Mouse (Mus musculus) forebrain, embryonic 11.5 days (tissue): ENCODE measurements around the gene Ankrd6. TPM values are rescaled to one million over a fixed set of nuclear protein-coding genes. Genes with fewer than 3 reads are reported as not detected.

Source experiments
- ATAC-seq: fragments of 200-750 bp; cut with Nextera tagmentation; replicated peaks from 2 replicates; pipeline ENCODE4 v1.8.0; 2017; ENCODE audit warnings: moderate TSS enrichment; ENCODE audit not compliant: low FRiP score
- DNase-seq: peaks from one replicate; pipeline ENCODE4 v3.0.0-alpha.2; 2017; ENCODE audit warnings: low spot score
- H3K27ac ChIP-seq: fragments of 300-500 bp; sonication (generic); 2 replicates; pipeline ENCODE4 v1.5.1; 2014; ENCODE audit warnings: low read depth, low read length
- H3K27me3 ChIP-seq: fragments of 300-500 bp; sonication (generic); 2 replicates; pipeline ENCODE4 v1.6.1; 2014; ENCODE audit warnings: mild to moderate bottlenecking, low read length, mixed read lengths; ENCODE audit not compliant: control insufficient read depth, insufficient read depth
- H3K36me3 ChIP-seq: fragments of 300-500 bp; sonication (generic); 2 replicates; pipeline ENCODE4 v1.6.1; 2014; ENCODE audit warnings: mild to moderate bottlenecking, low read length, moderate library complexity, mixed read lengths; ENCODE audit not compliant: control insufficient read depth, insufficient read depth
- H3K4me1 ChIP-seq: fragments of 300-500 bp; sonication (generic); replicated peaks from 2 replicates; pipeline ENCODE4 v1.6.1; 2014; ENCODE audit warnings: low read length, mixed read lengths; ENCODE audit not compliant: control insufficient read depth, insufficient read depth
- H3K4me2 ChIP-seq: fragments of 300-500 bp; sonication (generic); 2 replicates; pipeline ENCODE4 v1.6.1; 2014; ENCODE audit warnings: low read depth, mild to moderate bottlenecking, low read length, moderate library complexity, mixed read lengths; ENCODE audit not compliant: severe bottlenecking
- H3K4me3 ChIP-seq: fragments of 300-500 bp; sonication (generic); 2 replicates; pipeline ENCODE4 v1.5.1; 2014; ENCODE audit warnings: low read depth, low read length
- H3K9ac ChIP-seq: fragments of 300-500 bp; sonication (generic); 2 replicates; pipeline ENCODE4 v1.6.1; 2014; ENCODE audit warnings: low read length
- H3K9me3 ChIP-seq: fragments of 300-500 bp; sonication (generic); 2 replicates; pipeline ENCODE4 v1.6.1; 2016; ENCODE audit warnings: low read length, mixed read lengths; ENCODE audit not compliant: control insufficient read depth
- WGBS: fragments of 180-500 bp; shearing (Covaris S2); extraction: QIAGEN DNeasy Blood & Tissue Kit; methylation state at CpG from one replicate; pipeline ENCODE4 v1.1.7; 2014; 5-methylcytosine and 5-hydroxymethylcytosine counted together
- polyA plus RNA-seq: library from polyadenylated mRNA; unstranded; fragments of >200 nt; fragmentation: Nextera tagmentation; extraction: Ambion mirVana; gene quantifications from 2 replicates; pipeline ENCODE4 v1.2.1, GENCODE M21; 2014

Gene Ankrd6
- polyA plus RNA-seq, 1 experiment from 2014 or later: 16.8 TPM

- Histone ChIP-seq H3K27me3 (no peaks in the 10 kb centered on the region), H3K27ac (no peak overlapping the region), H3K4me3 (no peak overlapping the region), H3K9ac (no peak overlapping the region), H3K9me3 (no peaks in the 10 kb centered on the region), H3K4me2 (no peak overlapping the region), H3K36me3 (no peaks in the 10 kb centered on the region), H3K4me1 (peaks cover 8% of the 10 kb centered on the region)
- ATAC-seq (no peak), DNase-seq (no peak)
- WGBS: 79% methylated on average over 9 of the region's 9 CpGs
Measured at GRCm38 (mm10) chr4:32855580-32855979, 95.1 kb downstream of the Ankrd6 start.

DNA sequence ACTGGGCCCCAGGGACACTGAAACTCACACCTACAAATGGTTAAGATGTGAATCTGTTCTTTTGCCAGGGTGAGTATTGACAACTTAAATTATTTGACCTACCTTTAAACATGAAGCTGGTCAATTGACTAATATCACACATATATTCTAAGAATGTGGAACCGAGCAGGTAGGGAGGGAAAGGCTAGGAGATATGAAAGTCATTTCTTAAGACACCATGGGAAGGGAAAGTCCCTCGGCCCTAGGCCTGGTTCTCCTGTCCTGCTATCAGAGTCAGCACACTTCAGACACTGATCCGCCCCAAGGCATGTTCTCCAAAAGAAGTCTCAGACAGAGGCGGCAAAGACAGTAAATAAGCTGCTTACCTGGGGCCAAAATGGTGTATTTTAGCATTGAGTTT, 95.7 kb downstream of the Ankrd6 start:
- DNase-seq (no peak), ATAC-seq (no peak)
- Histone ChIP-seq H3K27me3 (no peaks in the 10 kb centered on the region), H3K9me3 (no peaks in the 10 kb centered on the region), H3K4me1 (peaks cover 1% of the 10 kb centered on the region; the same call in 1 of the 2 replicates), H3K4me3 (no peak overlapping the region), H3K27ac (no peak overlapping the region), H3K4me2 (no peak overlapping the region), H3K9ac (no peak overlapping the region), H3K36me3 (no peaks in the 10 kb centered on the region)
- WGBS: 88% methylated on average over 4 of the region's 4 CpGs

- no peak for ATAC-seq
Measured at GRCm38 (mm10) chr4:32853609-32854188, 96.9 kb downstream of the Ankrd6 start.

GRCm38 (mm10) chr4:32852819-32853218, 97.8 kb downstream of the Ankrd6 start:
- H3K9me3 ChIP-seq: no peaks in the 10 kb centered on the region
- no peak for DNase-seq
- no peak overlapping the region for H3K9ac ChIP-seq
- H3K36me3 ChIP-seq: no peaks in the 10 kb centered on the region
- H3K4me1 ChIP-seq: no peaks in the 10 kb centered on the region
- WGBS: 87% methylated on average over 6 of the region's 6 CpGs
- H3K27ac ChIP-seq: no peak overlapping the region
- H3K4me2 ChIP-seq: no peak overlapping the region
- no peaks in the 10 kb centered on the region for H3K27me3 ChIP-seq
- no peak overlapping the region for H3K4me3 ChIP-seq
- no peak for ATAC-seq

More at GRCm38 (mm10) chr4:32853609-32854188, 96.9 kb downstream of the Ankrd6 start:
- Histone ChIP-seq H3K4me3 (no peak overlapping the region), H3K4me1 (no peaks in the 10 kb centered on the region), H3K9ac (no peak overlapping the region), H3K36me3 (no peaks in the 10 kb centered on the region), H3K27me3 (no peaks in the 10 kb centered on the region), H3K9me3 (no peaks in the 10 kb centered on the region), H3K27ac (no peak overlapping the region), H3K4me2 (no peak overlapping the region)
- DNase-seq: no peak
- WGBS: 85% methylated on average over 5 of the region's 5 CpGs

DNA sequence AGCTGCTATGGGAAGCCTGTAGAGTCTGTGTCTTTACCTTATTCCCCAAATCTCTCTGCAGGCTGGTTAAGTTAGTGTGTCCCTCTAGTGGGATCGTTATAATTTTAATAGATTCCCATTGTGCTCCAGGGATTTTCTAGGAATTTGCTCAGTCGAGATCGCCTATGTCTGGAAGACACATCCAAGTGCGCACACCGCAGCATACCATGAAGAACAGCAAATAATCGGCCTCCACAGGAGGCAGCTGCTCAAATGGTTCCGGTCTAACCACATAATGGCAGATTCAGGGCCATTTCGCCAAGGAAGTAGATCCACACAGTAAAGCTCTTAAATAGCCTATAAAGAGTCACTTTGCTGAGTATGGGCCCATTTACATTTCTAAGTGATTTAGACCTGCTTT, 98.3 kb downstream of the Ankrd6 start:
- 80% methylated on average over 8 of the region's 8 CpGs for WGBS
- H3K4me2 ChIP-seq: no peak overlapping the region
- H3K27me3 ChIP-seq: no peaks in the 10 kb centered on the region
- no peak overlapping the region for H3K4me3 ChIP-seq
- H3K36me3 ChIP-seq: no peaks in the 10 kb centered on the region
- no peak overlapping the region for H3K9ac ChIP-seq
- no peak overlapping the region for H3K27ac ChIP-seq
- DNase-seq (no peak), ATAC-seq (no peak)
- no peaks in the 10 kb centered on the region for H3K9me3 ChIP-seq
- no peaks in the 10 kb centered on the region for H3K4me1 ChIP-seq

GRCm38 (mm10) chr4:32838401-32838800, 112.2 kb downstream of the Ankrd6 start:
- Histone ChIP-seq H3K27me3 (no peaks in the 10 kb centered on the region), H3K4me2 (no peak overlapping the region), H3K9me3 (no peaks in the 10 kb centered on the region), H3K36me3 (no peaks in the 10 kb centered on the region), H3K4me1 (no peaks in the 10 kb centered on the region), H3K9ac (no peak overlapping the region), H3K4me3 (no peak overlapping the region), H3K27ac (no peak overlapping the region)
- ATAC-seq: no peak
- 84% methylated on average over 3 of the region's 3 CpGs for WGBS
- DNase-seq: no peak

- Histone ChIP-seq H3K4me2 (no peak overlapping the region), H3K4me1 (no peaks in the 10 kb centered on the region), H3K4me3 (no peak overlapping the region), H3K27me3 (no peaks in the 10 kb centered on the region), H3K27ac (no peak overlapping the region), H3K9me3 (no peaks in the 10 kb centered on the region), H3K9ac (no peak overlapping the region), H3K36me3 (no peaks in the 10 kb centered on the region)
- ATAC-seq (no peak), DNase-seq (no peak)
- 89% methylated on average over 9 of the region's 9 CpGs for WGBS
Measured at GRCm38 (mm10) chr4:32836071-32836470, 114.6 kb downstream of the Ankrd6 start.

GRCm38 (mm10) chr4:32834541-32834940, 116.1 kb downstream of the Ankrd6 start:
- 85% methylated on average over 3 of the region's 3 CpGs for WGBS
- ATAC-seq (no peak), DNase-seq (no peak)
- Histone ChIP-seq H3K4me2 (no peak overlapping the region), H3K27me3 (no peaks in the 10 kb centered on the region), H3K36me3 (no peaks in the 10 kb centered on the region), H3K9me3 (no peaks in the 10 kb centered on the region), H3K4me1 (no peaks in the 10 kb centered on the region), H3K27ac (no peak overlapping the region), H3K4me3 (no peak overlapping the region), H3K9ac (no peak overlapping the region)

DNA sequence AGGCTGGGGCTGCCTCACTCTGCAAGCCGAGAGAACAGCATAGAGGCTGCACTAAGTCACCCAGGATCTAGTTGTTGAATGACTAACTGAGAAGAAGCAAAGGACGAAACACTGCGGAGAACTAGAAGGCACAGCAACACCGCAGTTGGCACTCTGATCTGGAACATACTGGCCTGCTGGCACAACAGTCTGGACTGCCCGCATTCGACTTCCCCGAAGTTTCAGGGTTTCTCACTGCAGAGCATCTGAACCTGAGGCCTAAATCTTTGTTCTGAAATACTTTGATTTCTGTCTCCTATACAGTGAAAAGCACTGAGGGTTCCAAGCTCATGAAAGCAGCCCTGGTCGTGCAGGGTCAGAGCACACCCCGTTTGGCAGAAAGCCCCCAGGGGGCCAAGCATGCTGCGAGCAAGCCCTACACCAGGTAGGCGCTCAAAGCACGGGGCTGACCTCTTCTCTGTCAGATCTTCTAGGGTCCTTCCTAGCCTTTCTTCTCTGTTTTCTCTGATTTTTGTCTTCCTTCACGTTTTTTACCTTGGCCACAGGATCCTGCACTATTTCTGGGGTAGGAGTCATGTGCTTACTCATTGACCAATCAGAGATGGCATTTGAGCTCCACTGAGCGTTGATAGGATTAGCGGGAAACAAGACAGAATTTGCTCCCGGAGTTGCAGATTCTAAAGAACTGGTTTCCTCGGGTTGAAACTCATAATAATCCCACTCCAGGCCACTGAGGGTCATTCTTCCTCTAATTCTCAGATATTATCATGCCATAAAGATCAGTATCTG, 117.0 kb downstream of the Ankrd6 start:
- no peaks in the 10 kb centered on the region for H3K27me3 ChIP-seq
- ATAC-seq (peak; percentile 63; the same call in 1 of the 2 replicates), DNase-seq (no peak)
- H3K9me3 ChIP-seq: no peaks in the 10 kb centered on the region
- H3K4me2 ChIP-seq: peak overlapping the region; percentile 39
- H3K9ac ChIP-seq: no peak overlapping the region
- no peak overlapping the region for H3K27ac ChIP-seq
- H3K36me3 ChIP-seq: no peaks in the 10 kb centered on the region
- 49% methylated on average over 17 of the region's 17 CpGs for WGBS
- H3K4me3 ChIP-seq: peak overlapping the region; percentile 19
- H3K4me1 ChIP-seq: no peaks in the 10 kb centered on the region
